In genomic region chr6:95234712-95235111, GRCm38 (mm10) we compare ENCODE assay signal across 22 mouse cellular contexts.
A peak's percentile ranks its signal among the peaks of the same experiment; 100 is the strongest.
DNase-seq lines count a peak whose midpoint lies in the region; ATAC-seq lines count a peak whose summit lies in the region.
"Had no signal": no experiment of that assay in that cellular context is flagged by ENCODE, and none has a peak within 500 bp of the region (broad histone marks: within the 10 kb centered on the region; RNA-seq: fewer than 3 reads in every experiment).

No protein-coding gene starts in this region.

- no peaks in the 10 kb centered on the region for H3K9me3 ChIP-seq in embryonic facial prominence, embryonic 13.5 days
- no peaks in the 10 kb centered on the region for H3K9me3 ChIP-seq in embryonic facial prominence, embryonic 10.5 days
- no peaks in the 10 kb centered on the region for H3K9me3 ChIP-seq in midbrain, embryonic 14.5 days (ENCODE audit: control insufficient read depth, low read length)
- H3K9me3 ChIP-seq in midbrain, embryonic 10.5 days (replicated peaks): no peaks in the 10 kb centered on the region
- H3K9me3 ChIP-seq in embryonic facial prominence, embryonic 14.5 days (ENCODE audit: control insufficient read depth, low read length): no peaks in the 10 kb centered on the region
- H3K9me3 ChIP-seq: forebrain, embryonic 12.5 days; hindbrain, embryonic 12.5 days; kidney, embryonic 15.5 days; limb, embryonic 12.5 days; midbrain, embryonic 12.5 days had no signal

- intact Hi-C loops in heart, postnatal 10 days (cut with DNase I): no loop called here

- no peak for DNase-seq in embryonic facial prominence, embryonic 10.5 days (ENCODE audit: low spot score)
- DNase-seq in heart, postnatal 10 days: peak; percentile 5 to 7
- no peak for DNase-seq in heart, adult 8-10 months (ENCODE audit: low spot score)
- peak; percentile 15 for DNase-seq in midbrain, embryonic 14.5 days
- DNase-seq in midbrain, embryonic 10.5 days (ENCODE audit: low spot score): no peak
- no peak for DNase-seq in embryonic facial prominence, embryonic 14.5 days (ENCODE audit: low spot score)
- DNase-seq: adrenal gland, postnatal 25 days; gastrocnemius, adult 2 months; kidney, adult 11 months; kidney, postnatal 36 days; layer of hippocampus, postnatal 36 days; liver, postnatal 0 days; lung, postnatal 14 days had no signal

- WGBS in embryonic facial prominence, embryonic 13.5 days: 64% methylated on average over 13 of the region's 13 CpGs
- WGBS in embryonic facial prominence, embryonic 10.5 days: 80% methylated on average over 13 of the region's 13 CpGs
- WGBS in midbrain, embryonic 14.5 days: 73% methylated on average over 13 of the region's 13 CpGs
- WGBS in midbrain, embryonic 10.5 days: 87% methylated on average over 13 of the region's 13 CpGs
- 49% methylated on average over 13 of the region's 13 CpGs for WGBS in embryonic facial prominence, embryonic 14.5 days

- H3K27ac ChIP-seq in embryonic facial prominence, embryonic 13.5 days: peak overlapping the region; percentile 35; the same call in 1 of the 2 replicates
- H3K27ac ChIP-seq in embryonic facial prominence, embryonic 10.5 days (replicated peaks): no peak overlapping the region
- H3K27ac ChIP-seq in midbrain, embryonic 14.5 days (replicated peaks; ENCODE audit: low read depth, low read length): no peak overlapping the region
- no peak overlapping the region for H3K27ac ChIP-seq in midbrain, embryonic 10.5 days (replicated peaks)
- no peak overlapping the region for H3K27ac ChIP-seq in embryonic facial prominence, embryonic 14.5 days (replicated peaks; ENCODE audit: low read depth, low read length)
- H3K27ac ChIP-seq: forebrain, embryonic 12.5 days; gastrocnemius, adult 2 months; hindbrain, embryonic 12.5 days; kidney, embryonic 15.5 days; limb, embryonic 12.5 days; midbrain, embryonic 12.5 days had no signal

- H3K9ac ChIP-seq in embryonic facial prominence, embryonic 13.5 days: no peak overlapping the region
- H3K9ac ChIP-seq in midbrain, embryonic 14.5 days (replicated peaks; ENCODE audit: low read length): no peak overlapping the region
- no peak overlapping the region for H3K9ac ChIP-seq in embryonic facial prominence, embryonic 14.5 days (ENCODE audit: low read depth, low read length)
- H3K9ac ChIP-seq: forebrain, embryonic 12.5 days; hindbrain, embryonic 12.5 days; kidney, embryonic 15.5 days; limb, embryonic 12.5 days; liver, postnatal 0 days; midbrain, embryonic 12.5 days had no signal

- H3K36me3 ChIP-seq in embryonic facial prominence, embryonic 13.5 days: no peaks in the 10 kb centered on the region
- H3K36me3 ChIP-seq in embryonic facial prominence, embryonic 10.5 days (replicated peaks): no peaks in the 10 kb centered on the region
- H3K36me3 ChIP-seq in midbrain, embryonic 14.5 days (ENCODE audit: control insufficient read depth, insufficient read depth, low read length): no peaks in the 10 kb centered on the region
- no peaks in the 10 kb centered on the region for H3K36me3 ChIP-seq in midbrain, embryonic 10.5 days
- H3K36me3 ChIP-seq in embryonic facial prominence, embryonic 14.5 days (ENCODE audit: control insufficient read depth, insufficient read depth, low read length): no peaks in the 10 kb centered on the region
- H3K36me3 ChIP-seq: forebrain, embryonic 12.5 days; hindbrain, embryonic 12.5 days; kidney, embryonic 15.5 days; limb, embryonic 12.5 days; midbrain, embryonic 12.5 days had no signal

- no peaks in the 10 kb centered on the region for H3K27me3 ChIP-seq in embryonic facial prominence, embryonic 13.5 days
- H3K27me3 ChIP-seq in embryonic facial prominence, embryonic 10.5 days (replicated peaks; ENCODE audit: low read depth, poor library complexity, severe bottlenecking): no peaks in the 10 kb centered on the region
- H3K27me3 ChIP-seq in midbrain, embryonic 14.5 days (ENCODE audit: control insufficient read depth, insufficient read depth, low read length): no peaks in the 10 kb centered on the region
- no peaks in the 10 kb centered on the region for H3K27me3 ChIP-seq in midbrain, embryonic 10.5 days (ENCODE audit: low read depth, poor library complexity, severe bottlenecking)
- H3K27me3 ChIP-seq in embryonic facial prominence, embryonic 14.5 days (replicated peaks; ENCODE audit: control insufficient read depth, insufficient read depth, low read length): no peaks in the 10 kb centered on the region
- H3K27me3 ChIP-seq: forebrain, embryonic 12.5 days; hindbrain, embryonic 12.5 days; kidney, embryonic 15.5 days; midbrain, embryonic 12.5 days had no signal

- H3K4me1 ChIP-seq in embryonic facial prominence, embryonic 13.5 days: 0 out of 2 replicates have a peak, but pooled peaks cover 4% of the 10 kb centered on the region
- H3K4me1 ChIP-seq in embryonic facial prominence, embryonic 10.5 days: no peaks in the 10 kb centered on the region
- H3K4me1 ChIP-seq in midbrain, embryonic 14.5 days (ENCODE audit: control insufficient read depth, insufficient read depth, low read length): no peaks in the 10 kb centered on the region
- H3K4me1 ChIP-seq in midbrain, embryonic 10.5 days: no peaks in the 10 kb centered on the region
- no peaks in the 10 kb centered on the region for H3K4me1 ChIP-seq in embryonic facial prominence, embryonic 14.5 days (ENCODE audit: control insufficient read depth, insufficient read depth, low read length)
- H3K4me1 ChIP-seq: forebrain, embryonic 12.5 days; kidney, embryonic 15.5 days; limb, embryonic 12.5 days; midbrain, embryonic 12.5 days had no signal

- peak overlapping the region; percentile 34 for H3K4me2 ChIP-seq in embryonic facial prominence, embryonic 13.5 days
- no peak overlapping the region for H3K4me2 ChIP-seq in midbrain, embryonic 14.5 days (ENCODE audit: low read length)
- peak overlapping the region; percentile 35 for H3K4me2 ChIP-seq in embryonic facial prominence, embryonic 14.5 days (ENCODE audit: low read depth, low read length)
- H3K4me2 ChIP-seq: forebrain, embryonic 12.5 days; hindbrain, embryonic 12.5 days; kidney, embryonic 15.5 days; limb, embryonic 12.5 days; liver, embryonic 11.5 days; midbrain, embryonic 12.5 days had no signal

- no peak overlapping the region for H3K4me3 ChIP-seq in embryonic facial prominence, embryonic 13.5 days
- H3K4me3 ChIP-seq in embryonic facial prominence, embryonic 10.5 days: no peak overlapping the region
- H3K4me3 ChIP-seq in midbrain, embryonic 14.5 days (replicated peaks; ENCODE audit: low read depth, low read length): no peak overlapping the region
- no peak overlapping the region for H3K4me3 ChIP-seq in midbrain, embryonic 10.5 days
- no peak overlapping the region for H3K4me3 ChIP-seq in embryonic facial prominence, embryonic 14.5 days (ENCODE audit: low read depth, low read length)
- H3K4me3 ChIP-seq: forebrain, embryonic 12.5 days; gastrocnemius, adult 2 months; hindbrain, embryonic 12.5 days; kidney, embryonic 15.5 days; limb, embryonic 12.5 days; midbrain, embryonic 12.5 days; myocyte had no signal

- no peak for ATAC-seq in embryonic facial prominence, embryonic 13.5 days (ENCODE audit: insufficient number of reproducible peaks, insufficient read depth, low FRiP score, low TSS enrichment, low read depth)
- ATAC-seq in midbrain, embryonic 14.5 days (ENCODE audit: low FRiP score, low TSS enrichment): no peak
- no peak for ATAC-seq in embryonic facial prominence, embryonic 14.5 days (ENCODE audit: low read depth)
- ATAC-seq in monocyte, adult 5-6 weeks (replicated peaks; ENCODE audit: insufficient number of reproducible peaks, low FRiP score, low TSS enrichment, poor library complexity, severe bottlenecking): no peak
- ATAC-seq: liver, postnatal 0 days had no signal

Comparison
In these comparisons a context has a peak if more than half of its experiments do, and no peak if none do; other contexts are left out.
1. DNase-seq: peak in heart, postnatal 10 days (2 of 2) and midbrain, embryonic 14.5 days (single experiment); none in embryonic facial prominence, embryonic 10.5 days (single experiment), heart, adult 8-10 months (single experiment), midbrain, embryonic 10.5 days (single experiment) and embryonic facial prominence, embryonic 14.5 days (single experiment).